Mouse (Mus musculus): Measurements from ENCODE around the gene Klk7. TPM values are rescaled to one million over a fixed set of nuclear protein-coding genes. Genes with fewer than 3 reads are reported as not detected.

Gene Klk7
- polyA plus RNA-seq, 1 experiment from 2014 or later, result not detected

- ATAC-seq (replicated peaks; ENCODE audit: extremely low read depth, insufficient read depth, low FRiP score), result no peak
- H3K9ac ChIP-seq (ENCODE audit: low read length), result no peak overlapping the region
- WGBS, result 54% methylated on average over 7 of the region's 7 CpGs
- H3K27me3 ChIP-seq (ENCODE audit: control insufficient read depth, insufficient read depth, low read length), result no peaks in the 10 kb centered on the region
- no peak overlapping the region for H3K4me3 ChIP-seq (ENCODE audit: low read length)
- H3K4me1 ChIP-seq (ENCODE audit: control insufficient read depth, insufficient read depth, low read length), result no peaks in the 10 kb centered on the region
- H3K4me2 ChIP-seq (ENCODE audit: low read depth, low read length), result no peak overlapping the region
- no peak overlapping the region for H3K27ac ChIP-seq (ENCODE audit: low read length)
- no peaks in the 10 kb centered on the region for H3K36me3 ChIP-seq (ENCODE audit: control insufficient read depth, insufficient read depth)
- no peaks in the 10 kb centered on the region for H3K9me3 ChIP-seq (replicated peaks; ENCODE audit: control insufficient read depth, low read length)
Observed at GRCm38 (mm10) chr7:43775311-43776057, 35.6 kb upstream of the Klk7 start.

GRCm38 (mm10) chr7:43776506-43776905 is 34.6 kb upstream of the Klk7 start:
- no peak overlapping the region for H3K9ac ChIP-seq (ENCODE audit: low read length)
- H3K9me3 ChIP-seq (replicated peaks; ENCODE audit: control insufficient read depth, low read length), result no peaks in the 10 kb centered on the region
- no peak for ATAC-seq (replicated peaks; ENCODE audit: extremely low read depth, insufficient read depth, low FRiP score)
- H3K4me3 ChIP-seq (ENCODE audit: low read length), result no peak overlapping the region
- no peak overlapping the region for H3K27ac ChIP-seq (ENCODE audit: low read length)
- no peaks in the 10 kb centered on the region for H3K4me1 ChIP-seq (ENCODE audit: control insufficient read depth, insufficient read depth, low read length)
- H3K36me3 ChIP-seq (ENCODE audit: control insufficient read depth, insufficient read depth), result no peaks in the 10 kb centered on the region
- H3K4me2 ChIP-seq (ENCODE audit: low read depth, low read length), result no peak overlapping the region
- H3K27me3 ChIP-seq (ENCODE audit: control insufficient read depth, insufficient read depth, low read length), result no peaks in the 10 kb centered on the region; the same call in 1 of the 2 replicates
- 86% methylated on average over 5 of the region's 5 CpGs for WGBS

GRCm38 (mm10) chr7:43777423-43777822 is 33.7 kb upstream of the Klk7 start:
- Histone ChIP-seq H3K27ac (ENCODE audit: low read length) (no peak overlapping the region), H3K9ac (ENCODE audit: low read length) (no peak overlapping the region), H3K4me2 (ENCODE audit: low read depth, low read length) (no peak overlapping the region), H3K4me3 (ENCODE audit: low read length) (no peak overlapping the region), H3K9me3 (replicated peaks; ENCODE audit: control insufficient read depth, low read length) (no peaks in the 10 kb centered on the region), H3K4me1 (ENCODE audit: control insufficient read depth, insufficient read depth, low read length) (no peaks in the 10 kb centered on the region), H3K36me3 (ENCODE audit: control insufficient read depth, insufficient read depth) (no peaks in the 10 kb centered on the region), H3K27me3 (ENCODE audit: control insufficient read depth, insufficient read depth, low read length) (peaks cover 3% of the 10 kb centered on the region; the same call in 1 of the 2 replicates)
- 83% methylated on average over 12 of the region's 12 CpGs for WGBS
- ATAC-seq (replicated peaks; ENCODE audit: extremely low read depth, insufficient read depth, low FRiP score), result no peak

GRCm38 (mm10) chr7:43778176-43778970 is 32.7 kb upstream of the Klk7 start:
- no peak for ATAC-seq (replicated peaks; ENCODE audit: extremely low read depth, insufficient read depth, low FRiP score)
- H3K9ac ChIP-seq (ENCODE audit: low read length), result no peak overlapping the region
- 84% methylated on average over 10 of the region's 10 CpGs for WGBS
- H3K4me3 ChIP-seq (ENCODE audit: low read length), result no peak overlapping the region
- peaks cover 11% of the 10 kb centered on the region for H3K27me3 ChIP-seq (ENCODE audit: control insufficient read depth, insufficient read depth, low read length)
- no peaks in the 10 kb centered on the region for H3K36me3 ChIP-seq (ENCODE audit: control insufficient read depth, insufficient read depth)
- H3K4me1 ChIP-seq (ENCODE audit: control insufficient read depth, insufficient read depth, low read length), result no peaks in the 10 kb centered on the region
- H3K4me2 ChIP-seq (ENCODE audit: low read depth, low read length), result no peak overlapping the region
- H3K27ac ChIP-seq (ENCODE audit: low read length), result no peak overlapping the region
- H3K9me3 ChIP-seq (replicated peaks; ENCODE audit: control insufficient read depth, low read length), result no peaks in the 10 kb centered on the region

- H3K9ac ChIP-seq (ENCODE audit: low read length), result no peak overlapping the region
- peaks cover 17% of the 10 kb centered on the region for H3K27me3 ChIP-seq (ENCODE audit: control insufficient read depth, insufficient read depth, low read length)
- no peaks in the 10 kb centered on the region for H3K9me3 ChIP-seq (replicated peaks; ENCODE audit: control insufficient read depth, low read length)
- ATAC-seq (replicated peaks; ENCODE audit: extremely low read depth, insufficient read depth, low FRiP score), result no peak
- H3K4me2 ChIP-seq (ENCODE audit: low read depth, low read length), result no peak overlapping the region
- no peaks in the 10 kb centered on the region for H3K4me1 ChIP-seq (ENCODE audit: control insufficient read depth, insufficient read depth, low read length)
- no peaks in the 10 kb centered on the region for H3K36me3 ChIP-seq (ENCODE audit: control insufficient read depth, insufficient read depth)
- no peak overlapping the region for H3K4me3 ChIP-seq (ENCODE audit: low read length)
- H3K27ac ChIP-seq (ENCODE audit: low read length), result no peak overlapping the region
- WGBS, result 46% methylated on average over 6 of the region's 6 CpGs
Observed at GRCm38 (mm10) chr7:43780241-43780640, 30.9 kb upstream of the Klk7 start.

- Histone ChIP-seq H3K9me3 (replicated peaks; ENCODE audit: control insufficient read depth, low read length) (no peaks in the 10 kb centered on the region), H3K36me3 (ENCODE audit: control insufficient read depth, insufficient read depth) (no peaks in the 10 kb centered on the region), H3K4me3 (ENCODE audit: low read length) (no peak within 1 kb of the TSS), H3K9ac (ENCODE audit: low read length) (no peak within 1 kb of the TSS), H3K27me3 (ENCODE audit: control insufficient read depth, insufficient read depth, low read length) (peaks cover 17% of the 10 kb centered on the region), H3K4me2 (ENCODE audit: low read depth, low read length) (no peak within 1 kb of the TSS), H3K27ac (ENCODE audit: low read length) (no peak within 1 kb of the TSS), H3K4me1 (ENCODE audit: control insufficient read depth, insufficient read depth, low read length) (no peaks in the 10 kb centered on the region)
- 43% methylated on average over 5 of the region's 5 CpGs for WGBS
- ATAC-seq (replicated peaks; ENCODE audit: extremely low read depth, insufficient read depth, low FRiP score), result no peak
Observed at GRCm38 (mm10) chr7:43780746-43781145, 30.3 kb upstream of the Klk7 start, which contains the start of gene Klk10. TSS of gene Klk10 (plus strand) at chr7:43781035.

GRCm38 (mm10) chr7:43781541-43781940 is 29.6 kb upstream of the Klk7 start:
- ATAC-seq (replicated peaks; ENCODE audit: extremely low read depth, insufficient read depth, low FRiP score), result no peak
- WGBS, result 84% methylated on average over 11 of the region's 11 CpGs
- peaks cover 17% of the 10 kb centered on the region for H3K27me3 ChIP-seq (ENCODE audit: control insufficient read depth, insufficient read depth, low read length)

GRCm38 (mm10) chr7:43782275-43783265 is 28.5 kb upstream of the Klk7 start:
- H3K36me3 ChIP-seq (ENCODE audit: control insufficient read depth, insufficient read depth), result no peaks in the 10 kb centered on the region
- H3K27me3 ChIP-seq (ENCODE audit: control insufficient read depth, insufficient read depth, low read length), result peaks cover 17% of the 10 kb centered on the region
- peak overlapping the region; percentile 64 for H3K4me2 ChIP-seq (ENCODE audit: low read depth, low read length)
- 9% methylated on average over 36 of the region's 36 CpGs for WGBS
- H3K27ac ChIP-seq (ENCODE audit: low read length), result no peak overlapping the region
- H3K4me3 ChIP-seq (ENCODE audit: low read length), result peak overlapping the region; percentile 31
- H3K9me3 ChIP-seq (replicated peaks; ENCODE audit: control insufficient read depth, low read length), result no peaks in the 10 kb centered on the region
- H3K9ac ChIP-seq (ENCODE audit: low read length), result 0 out of 2 replicates have a peak overlapping the region, but pooled peaks have one; percentile 21
- ATAC-seq (replicated peaks; ENCODE audit: extremely low read depth, insufficient read depth, low FRiP score), result peak; percentile 56; the same call in 1 of the 2 replicates
- H3K4me1 ChIP-seq (ENCODE audit: control insufficient read depth, insufficient read depth, low read length), result no peaks in the 10 kb centered on the region

More at GRCm38 (mm10) chr7:43781541-43781940, 29.6 kb upstream of the Klk7 start:
- no peak overlapping the region for H3K27ac ChIP-seq (ENCODE audit: low read length)
- H3K4me2 ChIP-seq (ENCODE audit: low read depth, low read length), result no peak overlapping the region
- no peak overlapping the region for H3K4me3 ChIP-seq (ENCODE audit: low read length)
- H3K4me1 ChIP-seq (ENCODE audit: control insufficient read depth, insufficient read depth, low read length), result no peaks in the 10 kb centered on the region
- H3K9ac ChIP-seq (ENCODE audit: low read length), result no peak overlapping the region
- no peaks in the 10 kb centered on the region for H3K9me3 ChIP-seq (replicated peaks; ENCODE audit: control insufficient read depth, low read length)
- H3K36me3 ChIP-seq (ENCODE audit: control insufficient read depth, insufficient read depth), result no peaks in the 10 kb centered on the region
